In the genomic region with DNA sequence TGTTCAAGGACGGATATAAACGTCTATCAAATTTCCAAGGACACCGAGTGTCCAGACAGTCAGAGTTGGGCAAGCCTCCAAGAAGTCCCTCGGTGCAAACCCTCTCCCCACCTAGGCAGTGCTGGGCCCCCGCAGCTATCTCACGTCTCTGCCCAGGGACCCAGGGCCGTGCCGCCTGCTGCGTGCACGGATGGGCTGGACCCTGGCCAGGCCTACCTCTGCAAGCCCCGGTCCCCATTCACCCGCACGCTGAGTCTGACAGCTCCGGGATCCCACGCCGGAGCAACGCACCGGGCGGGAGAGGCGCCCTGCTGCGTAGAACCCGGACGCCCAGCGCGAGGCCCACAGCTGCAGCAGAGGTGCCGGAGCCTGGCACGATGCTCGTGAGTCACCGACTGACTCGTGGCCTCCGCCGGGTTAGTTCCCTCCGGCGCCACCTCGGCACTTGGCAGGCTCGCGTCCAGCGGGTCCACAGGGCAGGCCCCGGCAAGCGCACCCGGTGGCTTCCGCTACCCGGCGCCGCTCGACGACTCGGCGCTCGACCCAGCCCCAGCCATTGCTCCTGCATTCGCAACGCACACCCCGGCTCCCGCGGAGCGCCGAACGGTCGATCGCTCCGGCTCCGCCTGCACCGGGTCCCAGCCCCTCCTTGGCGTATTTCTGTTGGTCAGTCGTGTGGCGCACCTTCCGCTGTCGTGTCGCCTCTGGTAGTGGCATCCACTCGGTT, we compare ENCODE assay signal across 1 mouse cellular context.
A peak's percentile ranks its signal among the peaks of the same experiment; 100 is the strongest.
TF ChIP-seq lines count a peak whose summit lies in the region.

No protein-coding gene starts in this region.

TF ChIP-seq in CH12.LX, 34 proteins besides CTCF, POLR2A, EP300 and RAD21 (continued from another document):
- TF ChIP-seq SMC3 (IDR thresholded peaks at IDR 0.05; ENCODE audit: low read depth, low read length) (no peak), MYC (IDR thresholded peaks at IDR 0.05; ENCODE audit: low read depth, low read length) (no peak), ZMIZ1 (IDR thresholded peaks at IDR 0.05; ENCODE audit: low read depth, low read length) (peak; percentile 71), NELFE (IDR thresholded peaks at IDR 0.05; ENCODE audit: low read depth, low read length) (peak; percentile 68; the same call in 1 of the 2 replicates), NRF1 (IDR thresholded peaks at IDR 0.05; ENCODE audit: low read depth, low read length) (peak; percentile 51; the same call in 1 of the 2 replicates), ZKSCAN1 (IDR thresholded peaks at IDR 0.05; ENCODE audit: borderline replicate concordance, low read depth, low read length) (no peak), TBP (conservative IDR thresholded peaks at IDR 0.05; ENCODE audit: low read depth, low read length) (0 out of 2 replicates have a peak, but pooled peaks have one; percentile 60), SIN3A (IDR thresholded peaks at IDR 0.05; ENCODE audit: low read length) (peak; percentile 94), POLR2AphosphoS2 (IDR thresholded peaks at IDR 0.05; ENCODE audit: low read depth, low read length) (no peak), GABPA (IDR thresholded peaks at IDR 0.05; ENCODE audit: insufficient replicate concordance, low read depth, low read length) (no peak), USF2 (conservative IDR thresholded peaks at IDR 0.05; ENCODE audit: low read depth, low read length) (no peak), KAT2A (IDR thresholded peaks at IDR 0.05; ENCODE audit: insufficient replicate concordance, low read length) (peak; percentile 40; the same call in 1 of the 2 replicates), HCFC1 (IDR thresholded peaks at IDR 0.05; ENCODE audit: low read depth, low read length) (peak; percentile 87), MXI1 (IDR thresholded peaks at IDR 0.05; ENCODE audit: low read depth, low read length) (peak; percentile 94), TCF12 (IDR thresholded peaks at IDR 0.05; ENCODE audit: low read depth, low read length) (peak; percentile 80; the same call in 1 of the 2 replicates), RCOR1 (conservative IDR thresholded peaks at IDR 0.05; ENCODE audit: low read depth, low read length) (0 out of 2 replicates have a peak, but pooled peaks have one; percentile 29), ETS1 (conservative IDR thresholded peaks at IDR 0.05; ENCODE audit: low read depth, low read length) (no peak), CHD1 (IDR thresholded peaks at IDR 0.05; ENCODE audit: low read depth, low read length) (no peak), CHD2 (IDR thresholded peaks at IDR 0.05; ENCODE audit: low read length) (no peak), MAX (IDR thresholded peaks at IDR 0.05; ENCODE audit: low read length) (peak; percentile 85; the same call in 1 of the 2 replicates), JUN (IDR thresholded peaks at IDR 0.05; ENCODE audit: insufficient read depth, low read depth, low read length) (no peak), MAZ (IDR thresholded peaks at IDR 0.05; ENCODE audit: low read depth, low read length) (peak; percentile 80; the same call in 1 of the 2 replicates), USF1 (IDR thresholded peaks at IDR 0.05; ENCODE audit: low read depth, low read length) (no peak), UBTF (IDR thresholded peaks at IDR 0.05; ENCODE audit: low read depth, low read length) (peak; percentile 79), JUND (conservative IDR thresholded peaks at IDR 0.05; ENCODE audit: low read depth, low read length) (no peak), ZC3H11A (IDR thresholded peaks at IDR 0.05; ENCODE audit: low read depth, low read length) (no peak)
